Mouse (Mus musculus) urinary bladder, postnatal 0 days (tissue): ENCODE results near the gene Sult3a1. TPM values are rescaled to one million over a fixed set of nuclear protein-coding genes. Genes with fewer than 3 reads are reported as not detected.

ENCODE experiments used
- polyA plus RNA-seq: library from polyadenylated mRNA; unstranded; fragments of >200 nt; fragmentation: Nextera tagmentation; extraction: Ambion mirVana; gene quantifications from 2 replicates; pipeline ENCODE4 v1.2.1, GENCODE M21; 2015

The Sult3a1 gene
- polyA plus RNA-seq, result not detected in 2 replicates

DNA sequence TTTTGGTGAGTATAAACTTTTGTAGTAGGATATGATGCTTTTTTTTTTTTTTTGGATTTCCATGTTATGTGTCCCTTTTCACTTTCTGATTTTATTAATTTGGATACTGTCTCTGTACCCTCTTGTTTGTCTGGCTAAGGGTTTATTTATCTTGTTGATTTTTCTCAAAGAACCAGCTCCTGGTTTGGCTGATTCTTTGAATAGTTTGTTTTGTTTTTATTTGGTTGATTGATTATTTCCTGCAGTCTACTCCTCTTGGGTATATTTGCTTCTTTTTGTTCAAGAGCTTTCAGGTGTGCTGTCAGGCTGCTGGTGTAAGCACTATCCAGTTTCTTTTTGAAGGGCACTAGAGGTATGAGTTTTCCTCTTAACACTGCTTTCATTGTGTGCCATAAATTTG lies at the start of gene Sult3a1:
Gene Sult3a1, plus strand, starts transcription at position 301 of the 400 bp plus-strand sequence.

DNA sequence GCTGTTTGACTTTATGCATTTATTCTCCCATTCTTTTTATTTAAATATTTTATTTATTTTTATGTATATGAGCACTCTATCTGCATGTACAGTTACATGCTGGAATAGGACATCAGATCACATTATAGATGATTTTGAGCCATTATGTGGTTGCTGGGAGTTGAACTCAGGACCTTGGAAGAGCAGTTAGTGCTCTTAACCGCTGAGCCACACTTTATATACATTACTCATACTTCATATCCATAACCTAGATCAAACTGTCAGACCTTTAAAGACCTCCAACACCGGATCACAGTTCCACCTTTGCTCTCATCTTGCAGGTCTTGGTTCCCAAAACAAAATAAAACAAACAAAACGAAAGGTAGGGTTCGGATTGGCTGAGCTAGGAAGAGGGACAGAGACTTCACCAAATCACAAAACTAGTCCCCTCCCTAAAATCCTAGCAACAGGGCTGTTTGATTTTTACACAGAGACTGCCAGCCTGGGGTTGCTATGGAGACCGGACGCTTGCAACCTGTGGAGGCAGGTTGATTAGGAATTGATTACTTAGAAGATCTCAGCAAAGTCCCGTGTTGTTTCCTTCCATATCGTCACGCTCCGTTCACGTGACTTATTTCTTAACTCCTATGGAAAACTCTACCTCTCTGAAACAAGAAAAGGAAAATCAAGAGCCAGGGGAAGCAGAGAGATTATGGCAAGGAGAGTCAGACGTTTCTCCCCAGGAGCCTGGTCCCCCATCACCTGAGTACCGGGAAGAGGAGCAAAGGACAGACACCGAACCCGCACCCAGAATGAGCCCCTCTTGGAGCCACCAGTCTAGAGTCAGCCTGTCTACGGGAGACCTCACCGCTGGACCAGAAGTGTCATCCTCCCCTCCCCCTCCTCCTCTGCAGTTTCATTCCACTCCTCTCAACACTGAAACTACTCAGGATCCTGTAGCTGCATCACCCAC lies 47.3 kb downstream of the Sult3a1 start, which contains the start of gene Rsph4a:
Gene Rsph4a, plus strand, starts transcription at position 582 of the 952 bp plus-strand sequence.

Other genes starting within 250 kb of the Sult3a1 start
- gene Clvs2, start 233.0 kb upstream of the Sult3a1 start, polyA plus RNA-seq, result 0.06 TPM in 1 of 2 replicates, not detected in the other
- not detected in 2 replicates for gene Sult3a2, start 71.0 kb upstream of the Sult3a1 start, polyA plus RNA-seq
- 1.4 and 1.9 TPM in 2 replicates for gene Rsph4a, start 47.4 kb downstream of the Sult3a1 start, polyA plus RNA-seq
- gene Zup1, start 93.5 kb downstream of the Sult3a1 start, polyA plus RNA-seq, result 9.4 and 9.8 TPM in 2 replicates
- gene Rwdd1, start 161.9 kb downstream of the Sult3a1 start, polyA plus RNA-seq, result 109 and 132 TPM in 2 replicates
- 0.19 TPM in 1 of 2 replicates, not detected in the other for gene Trappc3l, start 179.9 kb downstream of the Sult3a1 start, polyA plus RNA-seq
- gene Calhm4, start 186.6 kb downstream of the Sult3a1 start, polyA plus RNA-seq, result not detected in 2 replicates
- 8.4 and 9.1 TPM in 2 replicates for gene Calhm5, start 238.8 kb downstream of the Sult3a1 start, polyA plus RNA-seq